Mouse (Mus musculus) cerebellum, adult 9-10 months (tissue): ENCODE measurements around the gene Cnpy1.

Experiments used
- DNase-seq: peaks from one replicate; pipeline ENCODE4 v3.0.0; 2022

Gene Cnpy1

GRCm38 (mm10) chr5:28161938-28162402 is 83.6 kb downstream of the Cnpy1 start:
- DNase-seq, result peak; percentile 91

GRCm38 (mm10) chr5:28161383-28161937 is 84.1 kb downstream of the Cnpy1 start:
- peak; percentile 68 for DNase-seq

GRCm38 (mm10) chr5:28159891-28160470 is 85.6 kb downstream of the Cnpy1 start:
- DNase-seq, result no peak

- DNase-seq, result no peak
Measured at GRCm38 (mm10) chr5:28159072-28159458, 86.5 kb downstream of the Cnpy1 start.

- DNase-seq, result no peak
Measured at GRCm38 (mm10) chr5:28158308-28159071, 87.1 kb downstream of the Cnpy1 start.

- no peak for DNase-seq
Measured at GRCm38 (mm10) chr5:28157781-28158180, 87.8 kb downstream of the Cnpy1 start.

- no peak for DNase-seq
Measured at GRCm38 (mm10) chr5:28157044-28157730, 88.4 kb downstream of the Cnpy1 start.
